Mouse (Mus musculus) adrenal gland (tissue): ENCODE data around the gene Olfr441.
"Not testable (repeated sequence)": the region's sequence is repeated elsewhere in the genome, so short reads cannot be mapped to it uniquely, and the experiment has no call there.

Experiments used
- intact Hi-C: fragments of 180-260 bp; cut with DNase I; formaldehyde crosslinking; loops from one replicate; pipeline ENCODE4 v1.15.1; 2025
- long read RNA-seq, 2 experiments: library from polyadenylated mRNA; unstranded; transcript quantifications; one replicate each; pipeline ENCODE4 v2.0.0; 2020; ENCODE audit warnings: borderline replicate concordance in 1 of 2; ENCODE audit not compliant: insufficient replicate concordance in 1 of 2

The Olfr441 gene
- long read RNA-seq, experiment 1: 0 reads
- long read RNA-seq, experiment 2: 0 reads

GRCm38 (mm10) chr6:43106069-43106468, at the start of gene Olfr441:
TSS of gene Olfr441 (plus strand) at chr6:43106369.
- intact Hi-C loops: not testable (repeated sequence)

- intact Hi-C loops: no loop called here
These were observed 27.4 kb upstream of the Olfr441 start for GRCm38 (mm10) chr6:43078750-43079149.

DNA sequence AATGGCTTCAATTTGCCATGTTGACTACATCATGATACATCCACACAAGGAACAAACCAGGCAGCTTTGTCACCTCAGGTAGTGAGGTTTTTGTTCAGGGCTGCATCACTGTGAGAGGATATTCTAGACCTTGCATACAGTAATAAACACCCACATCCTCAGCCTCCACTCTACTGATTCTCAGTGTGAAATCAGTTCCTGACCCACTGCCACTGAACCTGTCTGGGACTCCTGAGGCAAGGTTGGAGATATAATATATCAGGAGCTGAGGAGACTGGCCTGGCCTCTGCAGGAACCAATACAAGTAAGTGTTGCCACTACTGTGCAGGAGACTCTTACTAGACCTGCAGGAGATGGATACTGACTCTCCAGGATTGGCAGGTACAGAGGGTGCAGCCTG, 24.8 kb upstream of the Olfr441 start:
- intact Hi-C loops: not testable (repeated sequence)

- intact Hi-C loops: not testable (repeated sequence)
These were observed 40.1 kb downstream of the Olfr441 start, which contains the start of gene Olfr237-ps1 for GRCm38 (mm10) chr6:43146267-43146666. TSS of gene Olfr237-ps1 (plus strand) at chr6:43146567.

GRCm38 (mm10) chr6:43159502-43159901, 53.3 kb downstream of the Olfr441 start:
- intact Hi-C loops: no loop called here

GRCm38 (mm10) chr6:43162982-43163381, 56.8 kb downstream of the Olfr441 start, which contains the start of gene Olfr437:
TSS of gene Olfr437 (plus strand) at chr6:43163282.
- intact Hi-C loops: no loop called here

- intact Hi-C loops: no loop called here
These were observed 61.1 kb downstream of the Olfr441 start for GRCm38 (mm10) chr6:43167246-43167645.
